Mouse (Mus musculus): ENCODE data around the gene Trpm3.
"Not testable (repeated sequence)": the region's sequence is repeated elsewhere in the genome, so short reads cannot be mapped to it uniquely, and the experiment has no call there.

Gene Trpm3

DNA sequence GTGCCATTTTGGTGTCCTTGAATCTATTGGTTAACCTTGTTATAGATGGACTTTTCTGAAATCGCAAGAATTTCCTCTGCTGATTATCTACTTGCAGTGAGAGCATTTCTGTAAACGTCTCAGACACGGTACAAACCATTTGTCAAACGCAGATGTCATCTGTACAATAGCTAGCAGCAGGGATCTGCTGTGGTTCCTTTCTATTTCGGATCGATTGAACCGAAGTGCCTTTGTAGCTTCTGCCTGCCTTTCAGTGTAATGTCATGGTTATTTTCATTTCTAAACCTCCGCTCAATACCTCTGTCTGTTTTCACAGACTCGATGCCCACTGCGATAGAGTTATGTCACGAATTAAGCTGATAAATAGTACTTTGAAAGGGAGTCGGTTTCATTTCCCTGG, 708.9 kb downstream of the Trpm3 start:
- DNase-seq (ENCODE audit: low read depth, low spot score): no peak

DNA sequence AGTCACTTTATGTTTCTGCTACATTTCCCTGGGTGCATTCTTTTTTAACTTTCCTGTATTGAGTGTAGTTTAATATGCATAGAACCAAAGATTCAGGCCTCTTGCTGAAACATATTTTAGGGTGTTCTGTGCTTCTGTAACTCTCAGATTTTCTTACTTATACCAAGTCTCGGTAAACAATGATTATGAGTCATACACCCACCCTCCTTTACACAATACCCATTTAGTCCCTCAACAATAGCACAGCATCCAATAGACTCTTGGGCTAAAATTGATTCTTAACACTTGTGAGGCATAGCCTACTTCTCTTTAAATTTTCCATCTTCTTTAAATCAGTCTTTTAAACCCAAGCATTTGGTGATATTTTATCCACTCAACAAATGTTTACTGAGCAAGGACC, 709.4 kb downstream of the Trpm3 start:
- no peak for DNase-seq (ENCODE audit: low read depth, low spot score)

DNA sequence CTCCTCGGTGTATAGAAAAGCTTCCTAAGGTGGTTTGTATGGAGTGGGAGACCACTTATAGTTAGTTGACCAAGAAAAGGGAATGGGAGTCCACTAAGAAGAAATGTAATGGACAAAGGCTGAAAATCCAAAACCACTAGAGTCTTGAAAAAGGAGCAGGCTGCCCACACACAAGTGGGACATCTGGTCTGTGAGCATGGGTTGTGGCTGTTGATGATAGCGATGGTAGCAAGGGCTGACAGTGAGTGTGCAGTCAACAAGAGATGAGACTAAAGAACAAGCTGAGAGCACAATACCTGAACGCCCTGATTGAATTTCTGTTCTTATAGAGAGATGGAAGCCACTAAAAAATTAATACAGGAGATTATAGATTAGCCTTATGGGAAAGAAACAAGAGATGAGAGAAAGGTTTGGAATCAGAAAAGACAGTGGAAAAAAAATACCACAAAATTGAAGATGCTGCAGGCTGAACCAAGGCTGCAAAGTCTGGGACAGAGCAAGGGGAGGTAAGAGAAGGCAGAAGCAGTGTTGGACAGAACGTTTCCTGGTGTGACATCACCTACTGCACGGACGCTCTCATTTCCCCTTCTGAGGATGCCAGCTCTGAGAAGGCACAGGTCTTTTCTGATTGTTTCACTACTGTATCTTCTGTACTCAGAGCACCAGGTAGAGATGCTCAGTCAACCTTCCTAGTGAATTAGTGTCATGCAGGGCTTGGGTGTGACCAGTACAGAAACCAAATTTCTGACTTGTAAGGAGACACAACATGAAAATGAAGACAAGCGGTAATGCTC, 710.1 kb downstream of the Trpm3 start:
- no peak for DNase-seq (ENCODE audit: low read depth, low spot score)

DNA sequence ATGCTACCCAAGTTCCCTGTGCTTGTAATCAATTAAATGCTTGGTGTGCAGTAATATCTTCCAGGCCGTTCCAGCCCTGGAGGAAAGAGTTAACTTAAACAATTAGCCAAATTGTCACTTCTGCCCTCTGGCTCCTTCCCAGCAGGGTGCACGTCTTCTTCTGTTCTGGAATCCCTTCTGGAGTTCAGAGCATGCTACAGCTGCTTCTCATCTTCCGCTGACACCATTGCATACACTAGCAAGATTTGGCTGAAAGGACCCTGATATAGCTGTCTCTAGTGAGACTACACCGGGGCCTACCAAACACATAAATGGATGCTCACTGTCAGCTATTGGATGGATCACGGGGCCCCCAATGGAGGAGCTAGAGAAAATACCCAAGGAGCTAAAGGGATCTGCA, 712.6 kb downstream of the Trpm3 start:
- DNase-seq (ENCODE audit: low read depth, low spot score): not testable (repeated sequence)

DNA sequence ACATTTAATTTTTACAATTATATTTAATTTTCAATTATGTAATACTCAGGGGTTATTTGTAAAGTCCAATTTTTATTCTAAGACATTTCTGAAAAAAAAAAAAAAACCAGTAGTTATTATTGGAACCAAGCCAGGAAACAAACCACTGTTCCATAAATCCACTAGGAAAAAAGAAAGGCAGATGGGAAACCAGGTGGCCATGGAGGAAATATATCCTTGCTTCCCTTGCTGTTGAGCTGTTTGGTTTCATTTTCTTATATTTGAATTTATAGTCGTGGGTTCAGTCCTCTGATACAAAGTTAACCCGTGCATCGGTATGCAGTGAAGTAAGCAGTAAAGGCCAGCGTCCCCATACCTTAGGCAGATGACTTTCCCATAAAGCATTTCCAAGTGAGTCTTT, 720.8 kb downstream of the Trpm3 start:
- DNase-seq (ENCODE audit: low read depth, low spot score): no peak

DNA sequence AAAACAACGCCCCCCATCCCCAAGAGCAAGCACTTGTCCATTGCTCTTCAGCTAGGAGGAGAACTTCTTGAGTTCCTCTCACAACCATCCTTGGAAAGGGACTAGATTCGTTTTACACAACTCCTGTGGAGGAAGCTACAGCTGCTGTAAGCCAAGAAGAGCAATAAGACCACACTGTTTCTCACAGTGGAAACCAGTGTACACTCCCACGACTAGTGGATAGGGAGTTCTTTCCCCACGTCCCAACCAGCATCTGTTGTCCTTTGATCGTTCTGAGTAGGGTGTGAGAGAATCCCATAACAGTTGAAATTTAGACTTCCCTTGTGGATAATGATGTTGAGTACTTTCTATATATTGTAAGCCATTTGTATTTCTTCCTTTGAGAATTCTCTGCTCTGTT, 728.6 kb downstream of the Trpm3 start:
- no peak for DNase-seq (ENCODE audit: low read depth, low spot score)

DNA sequence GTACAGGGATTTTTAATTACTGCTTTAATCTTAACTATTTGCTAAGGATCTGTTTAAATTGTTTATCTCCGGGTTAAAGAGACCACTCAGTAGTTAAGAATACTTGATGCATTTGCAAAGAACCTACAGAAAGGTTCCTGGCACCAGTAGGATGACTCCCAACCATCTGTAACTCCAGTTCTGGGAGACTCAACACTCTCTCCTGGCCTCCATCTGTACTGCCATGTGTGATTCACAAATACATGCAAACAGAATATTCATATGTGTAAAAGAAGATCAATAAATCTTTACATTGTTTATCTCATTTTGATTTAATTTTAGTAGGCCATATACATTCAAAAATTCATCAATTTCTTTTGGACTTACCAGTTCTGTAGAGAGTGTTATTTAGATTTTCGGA, 731.0 kb downstream of the Trpm3 start:
- no peak for DNase-seq (ENCODE audit: low read depth, low spot score)

DNA sequence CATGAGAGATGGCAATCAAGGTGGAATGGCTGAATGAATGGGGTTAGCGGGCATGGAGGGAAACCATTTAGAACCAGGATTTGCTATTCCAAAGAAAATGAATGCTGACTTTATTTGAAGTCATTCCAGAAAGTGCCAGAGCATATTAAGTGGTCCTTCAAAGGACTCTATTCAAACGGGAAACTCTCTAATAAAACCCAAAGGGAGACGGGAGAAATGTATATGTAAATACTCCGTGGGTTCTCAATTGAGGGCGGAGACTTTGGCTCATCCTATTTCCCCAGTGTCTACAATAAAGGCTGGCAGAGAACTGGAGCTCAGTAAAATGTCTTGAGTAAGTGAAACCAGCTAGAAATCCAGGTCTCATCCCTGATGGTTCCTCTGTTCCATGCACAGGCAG, 733.6 kb downstream of the Trpm3 start:
- no peak for DNase-seq (ENCODE audit: low read depth, low spot score)

DNA sequence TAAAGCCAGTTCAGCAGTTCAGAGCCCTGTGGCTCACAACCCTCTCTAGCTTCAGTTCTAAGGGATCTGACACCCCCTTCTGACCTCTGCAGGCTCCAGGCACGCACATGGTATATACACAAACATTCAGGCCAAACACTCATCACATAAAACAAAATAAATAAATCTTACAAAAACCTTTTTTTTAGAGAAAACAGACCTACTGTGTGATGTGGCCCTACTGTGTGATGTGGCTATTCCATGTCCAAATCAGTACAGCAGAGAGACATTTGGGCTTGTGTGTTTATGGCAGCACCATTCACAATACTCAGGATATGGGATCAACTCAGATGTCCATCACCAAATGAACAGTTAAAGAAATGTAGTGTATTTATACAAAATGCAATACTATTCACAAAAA, 741.4 kb downstream of the Trpm3 start:
- DNase-seq (ENCODE audit: low read depth, low spot score): no peak

DNA sequence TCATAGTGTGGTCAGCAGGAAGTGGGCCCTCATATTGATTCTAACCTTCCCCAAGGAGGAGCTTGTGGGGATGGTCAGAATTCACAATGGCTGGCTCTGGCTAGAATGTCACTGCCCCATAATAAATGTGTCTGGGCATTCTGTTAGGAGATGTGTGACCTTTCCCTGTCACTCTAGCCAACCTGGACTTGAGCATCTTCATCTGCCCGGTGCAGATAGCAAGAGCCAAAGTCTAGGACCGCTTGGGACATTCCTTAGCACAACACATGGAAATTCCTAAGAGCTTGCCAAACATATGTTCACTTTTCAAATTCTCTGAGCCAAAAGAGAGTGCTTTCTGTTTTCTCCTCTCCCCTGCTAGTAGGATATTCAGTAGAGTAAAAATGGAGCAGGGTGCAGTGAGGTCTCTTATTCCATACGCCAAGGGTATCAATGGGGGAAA, 743.8 kb downstream of the Trpm3 start:
- DNase-seq (ENCODE audit: low read depth, low spot score): no peak

DNA sequence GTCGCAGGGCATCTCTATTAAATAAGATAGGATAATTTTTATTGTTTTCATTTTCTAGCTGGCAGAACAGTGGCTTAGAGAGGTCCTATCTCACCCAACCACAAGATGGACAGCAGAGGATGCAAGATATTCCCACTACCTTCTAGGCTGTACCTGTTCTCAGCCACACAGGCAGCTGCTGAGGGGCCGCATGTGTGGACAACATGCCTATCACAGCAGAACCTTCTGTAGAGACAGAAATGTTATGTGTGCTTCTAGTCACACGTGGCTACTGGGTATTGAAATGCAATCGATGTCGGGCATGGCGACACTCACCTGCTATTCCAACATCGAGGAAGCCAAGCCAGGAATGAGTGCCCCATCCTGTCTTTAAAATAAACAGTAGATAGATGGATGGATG, 744.3 kb downstream of the Trpm3 start:
- no peak for DNase-seq (ENCODE audit: low read depth, low spot score)

DNA sequence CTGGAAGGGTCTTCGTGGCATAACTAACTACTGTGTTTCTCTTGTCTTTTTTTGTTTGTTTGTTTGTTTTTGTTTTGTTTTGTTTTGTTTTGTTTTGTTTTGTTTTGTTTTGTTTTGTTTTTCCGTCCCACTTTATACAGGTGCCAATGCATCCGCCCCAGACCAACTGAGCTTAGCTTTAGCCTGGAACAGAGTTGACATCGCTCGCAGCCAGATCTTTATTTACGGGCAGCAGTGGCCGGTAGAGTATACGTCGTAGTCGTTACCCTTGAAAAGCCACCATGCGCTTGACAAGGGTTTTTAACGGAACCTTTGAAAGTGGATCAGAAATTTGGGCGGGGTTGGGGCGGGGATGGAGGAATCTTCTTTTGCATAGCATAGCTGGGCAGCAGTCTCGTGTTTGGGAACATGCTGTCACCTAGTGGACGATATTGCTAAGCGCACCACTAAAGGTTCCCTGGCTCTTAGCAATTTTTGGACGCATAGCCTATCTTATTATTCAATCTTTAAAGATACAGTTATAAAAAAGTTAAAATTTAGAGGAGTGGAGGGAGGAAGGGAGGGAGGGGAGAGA, 745.0 kb downstream of the Trpm3 start:
- peak; percentile 3 for DNase-seq (ENCODE audit: low read depth, low spot score)

DNA sequence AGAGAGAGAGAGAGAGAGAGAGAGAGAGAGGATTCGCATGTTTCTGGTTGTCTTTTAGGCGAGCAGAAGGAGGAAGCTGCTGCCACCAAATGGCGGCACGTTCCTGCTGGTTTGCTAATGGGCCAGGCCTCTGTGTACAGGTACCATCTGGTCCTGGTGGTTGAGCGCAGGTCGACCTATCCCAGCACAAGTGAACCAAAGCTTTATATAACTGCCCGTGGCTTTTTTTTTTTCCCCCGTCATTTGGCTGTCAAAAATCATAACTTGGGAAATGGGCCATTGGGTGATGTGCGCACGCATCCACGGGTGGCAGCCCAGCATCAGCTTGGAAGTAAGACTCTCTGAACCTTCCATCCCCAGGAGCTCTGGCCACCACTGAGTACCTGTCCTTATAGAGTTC, 745.5 kb downstream of the Trpm3 start:
- DNase-seq (ENCODE audit: low read depth, low spot score): no peak

DNA sequence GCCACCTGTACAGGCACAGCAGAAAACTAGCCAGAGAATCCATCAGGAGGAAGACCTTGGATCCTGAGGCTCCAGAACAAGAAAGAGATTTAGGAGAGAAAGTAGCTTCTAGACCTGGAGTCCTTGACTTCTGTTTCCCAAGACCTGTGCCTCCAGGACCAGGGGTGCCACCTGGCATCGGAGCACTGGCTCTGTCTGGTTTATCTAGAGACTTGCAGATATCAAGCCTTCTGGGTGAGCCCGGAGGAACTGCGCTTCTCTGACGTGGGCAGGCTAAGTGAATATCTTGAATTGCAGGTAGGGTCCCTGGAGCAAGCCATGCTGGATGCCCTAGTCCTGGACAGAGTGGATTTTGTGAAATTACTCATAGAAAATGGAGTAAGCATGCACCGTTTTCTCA, 746.2 kb downstream of the Trpm3 start:
- DNase-seq (ENCODE audit: low read depth, low spot score): no peak

DNA sequence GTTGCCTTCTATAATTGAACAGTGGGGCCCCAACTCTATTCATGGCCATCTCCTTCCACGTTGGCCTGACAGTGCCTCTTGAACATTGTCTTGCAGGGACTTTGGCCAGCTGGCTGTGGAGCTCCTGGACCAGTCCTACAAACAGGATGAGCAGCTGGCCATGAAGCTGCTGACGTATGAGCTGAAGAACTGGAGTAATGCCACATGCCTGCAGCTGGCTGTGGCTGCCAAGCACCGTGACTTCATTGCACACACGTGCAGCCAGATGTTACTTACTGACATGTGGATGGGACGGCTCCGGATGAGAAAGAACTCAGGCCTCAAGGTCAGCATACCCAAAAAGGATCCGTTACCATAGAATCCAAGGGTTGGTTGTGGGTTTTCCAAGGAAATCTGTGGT, 763.0 kb downstream of the Trpm3 start:
- no peak for DNase-seq (ENCODE audit: low read depth, low spot score)

DNA sequence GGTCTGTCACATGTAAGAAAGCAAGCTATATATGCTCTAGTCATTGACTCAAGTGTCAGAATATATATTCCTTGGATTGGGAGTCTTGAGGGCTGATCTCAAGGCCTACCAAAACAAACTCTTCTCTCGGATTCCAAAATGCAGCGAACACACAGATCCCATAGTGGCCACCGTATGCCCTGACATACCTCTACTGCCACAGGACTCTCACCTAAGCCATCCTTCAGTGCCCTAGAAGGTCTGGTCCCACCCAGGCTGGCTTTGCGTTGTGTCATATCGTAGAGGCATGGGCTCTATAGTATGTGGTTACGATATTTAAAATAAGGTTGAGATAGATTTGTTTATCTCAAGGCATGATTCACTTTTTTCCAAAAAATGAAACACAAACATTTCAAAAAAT, 763.5 kb downstream of the Trpm3 start:
- DNase-seq (ENCODE audit: low read depth, low spot score): no peak

DNA sequence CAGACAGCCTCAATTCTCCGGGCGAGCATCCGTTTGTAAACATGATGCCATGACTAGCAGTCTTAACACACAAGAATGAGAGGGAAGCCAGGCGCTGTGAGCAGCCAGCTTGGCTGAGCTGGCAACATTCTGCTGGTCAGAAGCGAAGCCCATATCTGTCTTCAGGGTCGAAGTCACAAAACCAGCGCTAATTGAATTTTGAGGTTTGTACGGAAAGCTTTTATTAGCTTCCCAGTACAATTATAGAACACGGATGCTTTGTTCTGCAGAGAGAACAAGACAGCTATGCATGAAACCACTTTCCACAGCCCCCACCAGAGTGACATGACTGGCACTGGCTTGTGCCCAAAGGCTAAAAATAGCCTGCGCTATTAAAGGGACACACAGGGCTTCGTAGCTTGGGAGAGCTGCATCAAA, 766.2 kb downstream of the Trpm3 start:
- DNase-seq (ENCODE audit: low read depth, low spot score): no peak

DNA sequence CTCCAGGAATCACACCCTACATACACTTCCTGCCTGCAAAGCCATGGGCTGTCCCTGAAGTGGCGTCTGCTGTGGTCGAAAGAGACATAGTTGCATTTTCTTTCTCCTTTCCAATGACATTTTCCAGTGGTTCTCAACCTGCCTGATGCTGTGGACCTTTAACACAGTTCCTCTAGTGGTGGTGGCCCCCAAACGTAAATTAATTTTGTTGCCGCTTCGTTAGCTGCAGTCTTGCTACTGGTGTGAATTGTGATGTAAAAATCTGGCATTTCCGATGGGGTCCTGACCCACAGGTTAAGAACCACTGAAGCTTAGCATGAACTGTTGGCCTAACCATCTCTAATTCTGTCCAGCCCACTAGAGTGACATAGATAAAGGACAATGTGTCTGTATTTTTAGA, 771.8 kb downstream of the Trpm3 start:
- DNase-seq (ENCODE audit: low read depth, low spot score): no peak

DNA sequence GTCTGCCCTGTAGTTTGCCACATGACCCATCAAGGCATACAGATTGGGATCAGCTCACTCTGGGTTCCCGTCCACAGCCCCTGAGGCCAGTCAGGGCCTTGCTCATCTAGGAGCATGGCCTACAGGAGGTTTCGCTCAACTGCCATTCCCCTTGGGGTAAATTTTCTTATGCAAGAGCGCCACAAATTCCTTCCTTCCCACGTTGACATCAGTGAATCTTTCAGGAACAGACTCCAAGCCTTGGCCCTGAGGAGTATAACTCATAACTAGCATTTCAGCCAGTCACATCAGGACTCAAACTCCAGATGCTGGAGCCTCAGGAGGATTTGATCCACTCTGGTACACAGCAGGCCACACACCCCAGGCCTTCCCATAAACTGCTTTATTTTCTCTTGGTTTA, 774.1 kb downstream of the Trpm3 start:
- DNase-seq (ENCODE audit: low read depth, low spot score): no peak

DNA sequence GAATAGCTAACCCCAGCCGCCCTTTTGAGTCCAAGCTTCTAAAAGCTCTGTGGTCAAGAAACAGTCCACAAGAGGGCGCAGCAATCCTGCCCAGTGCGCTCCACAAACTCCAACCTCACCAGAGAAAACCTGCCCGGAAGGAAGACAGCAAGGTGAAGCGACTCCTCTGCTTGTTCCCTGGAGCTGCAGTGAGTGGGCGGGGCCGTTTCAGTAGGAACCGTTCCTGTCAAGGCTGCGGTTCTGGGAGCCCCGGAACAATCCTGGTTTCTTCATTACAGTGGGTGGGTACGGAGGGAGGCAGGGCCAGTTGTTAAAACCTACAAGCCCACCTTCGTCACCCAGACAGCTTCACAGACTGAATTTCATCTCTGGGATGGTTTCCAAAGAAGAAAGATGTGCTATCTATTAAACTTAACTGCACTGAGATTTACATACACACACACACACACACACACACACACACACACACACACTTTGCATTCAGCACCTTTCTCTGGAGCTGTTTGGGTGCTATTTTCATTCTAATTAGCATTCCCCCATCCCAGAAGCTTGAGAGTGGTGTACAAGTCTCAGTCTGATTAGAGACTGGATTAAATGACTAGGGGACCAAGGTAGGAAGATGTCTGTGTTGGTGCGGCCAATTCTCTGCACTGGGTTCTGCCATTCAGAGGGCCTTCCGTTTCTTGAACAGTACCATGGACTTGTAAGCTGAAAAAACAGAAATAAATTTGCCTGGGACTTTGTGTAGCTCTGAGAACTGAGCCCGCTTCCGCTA, 777.2 kb downstream of the Trpm3 start:
- peak; percentile 78 for DNase-seq (ENCODE audit: low read depth, low spot score)

DNA sequence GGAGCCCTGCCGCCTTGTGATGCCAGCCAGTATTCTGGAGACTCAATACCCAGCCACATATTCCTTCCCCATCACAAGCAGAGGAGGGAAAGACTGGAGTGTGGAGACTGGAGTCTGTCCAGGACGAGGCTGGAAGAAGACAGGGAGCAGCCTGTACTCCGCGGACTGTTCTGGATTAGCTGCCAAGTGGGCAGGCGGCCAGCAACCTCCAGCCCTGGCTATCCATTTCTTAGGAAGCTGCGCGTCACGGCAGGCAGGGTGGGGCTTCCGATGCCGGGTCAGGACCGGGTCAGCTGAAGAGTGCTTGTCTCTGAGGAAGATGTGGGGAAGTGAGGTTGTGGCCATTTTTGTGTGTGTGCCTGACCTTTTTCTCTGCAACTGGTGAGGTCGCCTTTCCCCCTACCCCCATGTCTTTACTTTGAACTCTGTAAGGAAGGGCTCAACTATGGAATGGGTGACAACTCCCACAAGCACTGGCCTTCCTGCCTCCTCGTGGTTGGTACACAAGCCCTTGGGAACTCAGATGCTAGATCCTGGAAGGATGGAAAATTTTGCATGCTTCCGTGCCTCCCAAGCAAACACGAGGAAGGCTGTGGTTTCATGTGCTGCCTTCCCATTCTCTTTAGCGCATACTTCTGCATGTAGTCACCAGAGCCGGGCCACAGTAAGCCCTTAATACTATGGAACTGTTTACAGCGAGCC, 777.9 kb downstream of the Trpm3 start:
- DNase-seq (ENCODE audit: low read depth, low spot score): no peak

DNA sequence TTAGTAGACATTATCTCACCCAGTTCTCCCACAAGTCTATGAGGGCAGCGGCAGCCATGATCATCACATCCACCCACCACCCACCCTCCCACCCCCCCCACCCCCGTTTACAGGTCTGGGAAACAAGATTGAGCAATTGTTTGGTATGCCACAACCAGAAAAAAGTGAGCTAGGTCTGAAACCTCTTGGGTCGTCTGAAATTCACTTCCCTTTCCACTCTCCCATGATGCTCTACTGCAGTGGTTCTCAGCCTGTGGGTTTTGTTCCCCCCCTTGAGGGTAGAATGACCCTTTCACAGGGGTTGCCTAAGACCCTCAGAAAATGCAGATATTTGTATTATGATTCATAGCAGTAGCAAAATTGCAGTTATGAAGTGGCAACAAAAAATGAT, 778.5 kb downstream of the Trpm3 start:
- no peak for DNase-seq (ENCODE audit: low read depth, low spot score)
